Mouse (Mus musculus) ovary, postnatal 10 days (tissue): ENCODE results near the gene Gpr4.

Experiments
- DNase-seq: peaks from one replicate; pipeline ENCODE4 v3.0.0; 2022; ENCODE audit warnings: low spot score

Gpr4 gene

GRCm38 (mm10) chr7:19196676-19197075, 15.7 kb upstream of the Gpr4 start:
- DNase-seq = no peak

DNA sequence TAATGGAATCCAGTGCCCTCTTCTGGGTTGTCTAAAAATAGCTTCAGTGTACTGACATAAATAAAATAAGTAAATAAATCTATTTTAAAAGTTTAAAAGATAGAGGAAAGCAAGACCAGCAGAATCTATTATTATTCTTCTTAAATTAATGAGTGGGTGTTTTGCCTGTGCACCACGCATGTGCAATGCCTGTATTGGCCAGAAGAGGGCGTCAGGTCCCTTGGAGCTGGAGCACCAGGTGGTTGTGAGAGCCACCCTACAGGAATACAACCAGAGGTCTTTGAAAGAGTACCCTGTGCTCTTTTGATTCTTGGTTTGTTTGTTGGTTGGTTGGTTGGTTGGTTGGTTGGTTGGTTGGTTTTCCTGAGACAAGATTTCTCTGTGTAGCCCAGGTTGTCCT, 14.4 kb upstream of the Gpr4 start:
- no peak for DNase-seq

GRCm38 (mm10) chr7:19201660-19202059, 10.7 kb upstream of the Gpr4 start:
- DNase-seq = no peak

- no peak for DNase-seq
Observed at GRCm38 (mm10) chr7:19202065-19202850, 10.1 kb upstream of the Gpr4 start.

GRCm38 (mm10) chr7:19208201-19208910, 4.0 kb upstream of the Gpr4 start:
- no peak for DNase-seq

DNA sequence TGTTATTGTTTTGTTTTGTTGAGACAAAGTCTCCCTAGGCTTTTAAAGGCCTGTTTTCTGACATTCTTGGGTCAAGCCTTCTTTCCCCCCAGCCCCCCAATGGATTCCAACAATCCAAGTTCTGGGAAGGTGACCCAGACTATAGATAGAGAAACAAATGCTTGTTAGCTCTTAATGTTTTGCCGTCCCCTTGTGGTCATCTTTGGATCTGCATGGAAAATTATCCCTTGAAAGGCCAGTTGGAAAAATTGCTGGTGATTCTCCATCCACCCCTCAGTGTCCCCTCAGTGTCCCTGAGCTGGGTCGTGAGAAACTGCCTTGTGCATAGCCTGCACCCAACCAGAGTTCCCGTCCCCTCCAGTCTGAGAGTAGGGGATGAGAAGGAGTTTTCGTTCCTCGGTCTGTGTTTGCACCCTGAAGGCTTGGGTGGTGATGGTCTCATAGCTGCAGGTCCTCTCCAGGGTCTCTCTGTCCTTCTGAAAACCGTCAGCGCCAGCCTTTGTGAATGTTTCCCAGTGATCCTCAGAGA, 3.3 kb upstream of the Gpr4 start:
- no peak for DNase-seq

GRCm38 (mm10) chr7:19209494-19209893, 2.8 kb upstream of the Gpr4 start:
- DNase-seq = no peak

DNA sequence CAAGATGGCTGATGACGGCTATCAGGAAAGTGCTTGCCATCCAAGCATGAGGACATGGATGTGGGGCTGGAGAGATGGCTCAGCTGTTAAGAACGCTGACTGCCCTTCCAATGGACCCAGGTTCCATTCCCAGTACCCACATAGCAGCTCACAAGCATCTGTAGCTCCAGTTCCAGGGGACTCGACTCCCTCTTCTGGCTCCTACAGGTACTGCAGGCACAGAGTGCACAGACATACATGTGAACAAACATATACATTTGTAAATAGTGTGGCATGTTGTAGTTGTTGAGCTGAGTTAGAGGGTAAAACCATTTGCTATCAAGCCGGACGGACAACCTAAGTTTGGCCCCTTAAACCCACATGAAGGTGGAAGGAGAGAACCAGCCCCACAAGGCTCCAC, 2.3 kb upstream of the Gpr4 start:
- no peak for DNase-seq

GRCm38 (mm10) chr7:19211041-19211675, 1.2 kb upstream of the Gpr4 start:
- DNase-seq = no peak

DNA sequence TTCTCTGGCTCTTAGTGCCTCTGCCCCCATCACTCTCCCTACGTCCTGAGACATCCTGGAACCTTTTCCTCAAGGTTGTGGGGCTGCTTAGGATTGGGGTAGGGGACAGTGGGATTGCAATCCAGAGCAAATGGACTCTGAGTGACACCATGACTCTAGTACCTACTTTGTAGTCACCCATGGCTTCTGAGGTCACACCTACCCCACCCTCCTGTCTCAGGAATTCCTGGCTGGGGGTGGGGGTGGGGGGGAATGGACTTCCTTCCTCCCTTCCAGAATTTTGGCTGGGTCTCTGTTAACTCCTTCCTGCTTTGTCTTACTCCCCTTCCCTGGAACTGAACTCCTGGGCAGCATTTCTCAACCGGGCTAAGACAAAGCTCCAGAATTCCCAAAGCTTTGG, 1.0 kb downstream of the Gpr4 start:
- no peak for DNase-seq

GRCm38 (mm10) chr7:19214369-19214768, 2.0 kb downstream of the Gpr4 start:
- no peak for DNase-seq

GRCm38 (mm10) chr7:19214940-19215339, 2.6 kb downstream of the Gpr4 start:
- no peak for DNase-seq

- DNase-seq = no peak
Observed at GRCm38 (mm10) chr7:19217492-19217891, 5.2 kb downstream of the Gpr4 start.

DNA sequence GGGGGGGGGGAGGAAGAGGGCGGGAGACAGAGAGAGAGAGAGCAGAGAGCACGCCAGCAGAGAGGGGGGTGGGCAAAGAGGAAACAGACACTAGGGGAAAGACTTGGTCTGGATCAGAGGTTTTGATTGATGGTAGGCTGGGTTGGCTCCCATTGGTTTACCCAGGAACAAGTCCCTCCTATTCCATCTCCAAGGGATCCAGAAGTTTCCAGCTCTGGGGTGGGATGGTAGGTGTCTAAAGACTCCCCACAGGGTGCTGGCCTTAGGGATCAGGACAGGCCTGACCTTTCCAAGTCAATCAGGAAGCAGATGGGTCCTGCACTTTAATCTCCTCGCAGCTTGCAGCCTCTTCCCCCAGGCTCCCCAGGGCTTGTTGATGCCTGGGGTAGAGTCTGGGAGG, 5.6 kb downstream of the Gpr4 start:
- DNase-seq = no peak

GRCm38 (mm10) chr7:19220061-19220460, 7.7 kb downstream of the Gpr4 start:
- no peak for DNase-seq

- DNase-seq = no peak
Observed at GRCm38 (mm10) chr7:19222189-19222588, 9.9 kb downstream of the Gpr4 start.

DNA sequence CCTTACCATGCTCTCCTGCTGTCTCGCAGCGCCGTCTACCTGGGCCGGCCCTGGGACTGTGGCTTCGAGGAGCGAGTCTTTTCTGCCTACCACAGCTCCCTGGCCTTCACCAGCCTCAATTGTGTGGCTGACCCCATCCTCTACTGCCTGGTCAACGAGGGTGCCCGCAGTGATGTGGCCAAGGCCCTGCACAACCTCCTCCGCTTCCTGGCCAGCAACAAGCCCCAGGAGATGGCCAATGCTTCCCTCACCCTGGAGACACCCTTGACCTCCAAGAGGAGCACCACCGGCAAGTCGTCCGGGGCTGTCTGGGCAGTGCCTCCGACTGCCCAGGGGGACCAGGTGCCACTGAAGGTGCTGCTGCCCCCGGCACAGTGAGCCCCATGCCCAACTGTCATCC, 10.5 kb downstream of the Gpr4 start:
- no peak for DNase-seq

- DNase-seq = no peak
Observed at GRCm38 (mm10) chr7:19224933-19225332, 12.6 kb downstream of the Gpr4 start.

GRCm38 (mm10) chr7:19226817-19227797, 14.8 kb downstream of the Gpr4 start:
- peak; percentile 26 for DNase-seq

GRCm38 (mm10) chr7:19227883-19228792, 15.8 kb downstream of the Gpr4 start, which contains the start of gene Opa3:
Opa3 (plus strand) TSS chr7:19228334.
- DNase-seq = peak; percentile 98

GRCm38 (mm10) chr7:19228793-19229148, 16.4 kb downstream of the Gpr4 start:
- no peak for DNase-seq
